Mouse (Mus musculus): ENCODE data around the gene Herc3.

DNA sequence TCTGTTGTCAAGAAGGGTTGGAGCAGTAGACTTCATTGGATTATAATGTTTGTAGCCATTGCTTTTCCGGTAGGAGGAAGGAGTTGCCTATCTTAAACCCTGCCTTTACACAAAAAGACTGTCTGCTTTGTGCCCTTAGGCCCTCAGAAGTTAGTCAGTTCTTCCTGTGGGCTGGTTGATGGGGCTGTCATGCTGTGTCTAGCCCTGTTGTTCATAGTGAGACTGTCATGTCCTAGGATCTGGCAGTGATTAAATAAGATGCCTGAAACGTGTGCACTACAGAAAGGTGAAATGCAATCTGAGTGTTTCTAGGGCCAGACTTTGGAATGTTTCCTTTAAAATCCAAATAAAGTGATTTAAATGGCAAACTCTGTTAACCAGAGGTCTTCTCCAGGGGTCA, 10.9 kb downstream of the Herc3 start:
- no peak for TF ChIP-seq HCFC1 (IDR thresholded peaks at IDR 0.05; ENCODE audit: borderline replicate concordance, insufficient read depth, low read length)
- TF ChIP-seq MAFK (IDR thresholded peaks at IDR 0.05; ENCODE audit: insufficient read depth, low read depth, low read length) = no peak
- TF ChIP-seq ZC3H11A (IDR thresholded peaks at IDR 0.05; ENCODE audit: borderline replicate concordance, low read depth, low read length) = no peak
- no peak for TF ChIP-seq CHD2 (IDR thresholded peaks at IDR 0.05; ENCODE audit: low read depth, low read length)
- no peak for TF ChIP-seq ZNF384 (IDR thresholded peaks at IDR 0.05; ENCODE audit: low read depth, low read length)
